Mouse (Mus musculus): ENCODE results near the gene Hspa1b. TPM values are rescaled to one million over a fixed set of nuclear protein-coding genes. Genes with fewer than 3 reads are reported as not detected.
"Not testable (repeated sequence)": the region's sequence is repeated elsewhere in the genome, so short reads cannot be mapped to it uniquely, and the experiment has no call there.

Hspa1b gene
- total RNA-seq (2022): 10 to 100 TPM in 1 of 4 experiments, 1 to 10 TPM in 3; 2.4 to 13.6 (median 3.7) TPM

DNA sequence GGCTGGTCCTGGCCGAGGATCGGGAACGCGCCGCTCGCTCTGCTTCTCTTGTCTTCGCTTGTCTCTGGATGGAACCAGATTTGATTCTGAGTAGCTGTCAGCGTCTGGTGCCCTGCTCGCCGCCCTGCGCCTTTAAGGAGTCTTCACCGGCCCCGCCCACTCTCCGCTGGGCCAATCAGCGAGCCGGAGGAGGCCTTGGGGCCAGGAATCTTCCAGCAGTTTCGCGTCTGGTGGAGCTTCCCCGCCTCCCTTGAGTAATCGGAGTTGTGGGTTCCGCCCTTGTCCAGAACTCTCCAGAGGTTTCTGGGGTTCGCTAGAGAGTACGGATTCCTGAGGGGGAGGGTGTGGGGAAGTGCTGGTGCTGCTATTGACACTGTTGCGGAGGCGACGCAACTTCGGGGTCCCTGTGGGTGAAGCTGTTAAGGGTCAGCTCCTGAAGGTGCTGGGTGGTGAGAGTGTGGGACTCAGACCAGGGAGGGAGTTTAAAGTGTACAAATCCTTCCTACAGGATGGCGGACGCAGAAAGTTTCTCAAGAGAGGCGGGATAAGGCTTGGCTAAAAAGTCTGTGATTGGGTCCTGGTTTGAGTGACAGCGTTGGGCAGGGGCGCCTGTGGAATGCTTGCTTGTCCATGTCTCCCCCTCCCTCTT is at the start of gene Hspa1b:
TSS of gene Hspa1b (minus strand) at position 109 of the 649 bp plus-strand sequence.
- peak; percentile 72 to 80 for DNase-seq (ENCODE audit: low spot score in 2 of 2)

- DNase-seq (ENCODE audit: low spot score in 2 of 2): no peak
These were observed 48.5 kb upstream of the Hspa1b start for GRCm38 (mm10) chr17:35007387-35007991.

DNA sequence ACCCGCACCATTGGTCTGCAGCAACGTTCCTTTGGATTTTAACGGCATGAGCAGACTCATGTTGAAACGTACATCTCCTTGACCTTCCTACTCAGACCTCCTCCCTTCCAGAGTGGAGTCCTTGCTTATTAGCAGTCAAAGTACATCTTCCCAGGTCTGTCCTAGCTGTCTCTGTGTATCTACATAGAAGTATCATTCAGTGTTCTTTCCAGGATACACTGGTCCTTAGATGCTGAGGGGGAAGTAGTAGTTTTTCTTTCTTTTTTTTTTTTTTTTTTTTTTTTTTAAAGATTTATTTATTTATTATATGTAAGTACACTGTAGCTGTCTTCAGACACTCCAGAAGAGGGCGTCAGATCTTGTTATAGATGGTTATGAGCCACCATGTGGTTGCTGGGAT is 46.9 kb upstream of the Hspa1b start:
- not testable (repeated sequence) for DNase-seq (ENCODE audit: low spot score in 2 of 2)

GRCm38 (mm10) chr17:35005158-35005557 is 46.1 kb upstream of the Hspa1b start:
- DNase-seq (ENCODE audit: low spot score in 2 of 2): no peak

DNA sequence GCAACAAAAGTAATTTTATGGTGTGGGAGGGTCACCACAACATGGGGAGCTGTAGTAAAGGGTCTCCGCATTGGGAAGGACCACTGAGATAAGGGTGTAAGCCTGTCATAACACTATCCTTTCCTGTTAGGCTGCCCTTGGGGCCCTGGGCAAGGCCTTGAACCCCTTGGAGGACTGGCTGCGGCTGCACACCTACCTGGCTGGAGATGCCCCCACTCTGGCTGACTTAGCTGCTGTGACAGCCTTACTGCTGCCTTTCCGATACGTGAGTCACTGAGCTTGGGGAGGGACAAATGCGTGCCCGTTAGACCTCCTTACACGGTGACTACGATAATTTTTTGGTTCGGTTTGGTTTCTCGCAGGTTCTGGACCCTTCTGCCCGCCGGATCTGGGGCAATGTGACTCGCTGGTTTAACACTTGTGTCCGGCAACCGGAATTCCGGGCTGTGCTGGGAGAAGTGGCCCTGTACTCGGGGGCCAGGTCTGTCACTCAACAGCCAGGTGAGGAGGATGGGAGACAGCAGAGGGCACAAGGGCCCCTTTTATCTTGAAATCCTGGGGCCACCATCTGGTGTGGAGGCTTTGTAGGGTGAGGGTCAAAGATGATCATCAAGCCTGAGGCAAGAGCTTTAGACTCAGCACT is 45.2 kb upstream of the Hspa1b start:
- DNase-seq (ENCODE audit: low spot score in 2 of 2): no peak

DNA sequence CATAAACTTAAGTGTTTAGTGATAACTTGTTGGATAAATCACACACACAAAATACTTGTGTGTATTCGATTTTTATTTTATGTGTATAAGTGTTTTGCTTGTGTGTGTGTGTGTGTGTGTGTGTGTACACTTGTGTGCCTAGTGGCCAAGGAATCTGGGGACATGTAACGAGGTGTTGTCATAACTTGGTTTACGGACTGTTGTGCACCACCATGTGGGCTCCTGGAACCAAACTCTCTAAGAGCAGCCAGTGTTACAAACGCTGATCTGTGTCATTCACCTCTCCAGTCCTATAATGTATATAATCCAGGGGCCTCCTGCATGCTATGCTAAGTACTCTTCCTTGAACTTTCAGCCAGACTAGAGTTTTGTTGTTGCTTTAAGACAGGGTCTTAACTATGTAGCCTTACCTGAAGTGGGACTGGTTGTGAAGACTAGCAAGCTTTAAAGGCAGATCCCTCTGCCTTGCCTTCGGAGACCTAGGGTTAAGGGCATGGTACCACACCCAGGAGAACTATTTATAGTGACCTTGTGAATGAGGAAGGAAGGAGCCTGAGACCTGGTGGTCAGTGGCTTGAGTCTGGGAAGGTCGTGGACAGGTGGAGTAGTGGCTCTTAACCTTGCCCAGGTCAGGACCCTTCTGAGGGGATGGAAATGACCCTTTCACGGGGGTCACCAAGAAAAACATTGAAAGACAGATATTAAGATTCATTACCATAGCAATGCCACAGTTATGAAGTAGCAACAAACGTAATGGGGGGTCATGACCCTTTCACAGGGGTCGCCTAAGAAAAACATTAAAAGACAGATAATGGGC is 44.2 kb upstream of the Hspa1b start:
- DNase-seq (ENCODE audit: low spot score in 2 of 2): no peak

DNA sequence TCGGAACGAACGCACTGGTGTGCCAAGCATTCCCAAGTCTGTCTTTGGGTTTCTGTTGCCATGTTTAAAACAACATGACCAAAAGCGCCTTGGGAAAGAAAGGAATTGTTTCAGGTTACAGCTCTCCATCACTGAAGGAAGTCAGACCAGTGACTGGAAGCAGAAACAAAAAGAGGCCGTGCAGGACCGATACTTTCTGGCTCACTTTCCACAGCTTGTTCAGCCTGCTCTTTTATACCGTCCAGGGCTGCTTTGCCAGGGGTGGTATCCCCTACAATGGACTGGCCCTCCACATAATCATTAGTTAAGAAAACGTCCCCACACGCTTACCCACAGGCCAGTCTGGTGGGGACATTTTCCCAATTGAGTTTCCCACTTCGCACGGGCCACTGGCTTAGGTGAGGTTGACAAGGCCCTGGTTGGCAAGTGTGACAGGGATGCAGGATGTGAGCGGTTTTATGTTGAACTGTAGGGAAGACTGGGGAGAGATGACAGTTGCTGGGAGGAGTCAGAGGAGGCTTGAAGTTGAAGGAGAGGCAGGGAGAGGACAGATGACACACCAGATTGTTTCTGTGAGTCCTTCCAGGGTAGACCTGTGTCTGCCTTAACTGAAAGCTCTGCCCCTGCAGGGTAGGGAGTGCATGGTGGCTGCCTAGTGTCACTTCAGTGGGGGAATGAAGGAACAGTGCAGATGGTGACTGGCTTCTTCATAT is 43.3 kb upstream of the Hspa1b start:
- no peak for DNase-seq (ENCODE audit: low spot score in 2 of 2)

- no peak for DNase-seq (ENCODE audit: low spot score in 2 of 2)
These were observed 42.6 kb upstream of the Hspa1b start for GRCm38 (mm10) chr17:35001452-35002152.

DNA sequence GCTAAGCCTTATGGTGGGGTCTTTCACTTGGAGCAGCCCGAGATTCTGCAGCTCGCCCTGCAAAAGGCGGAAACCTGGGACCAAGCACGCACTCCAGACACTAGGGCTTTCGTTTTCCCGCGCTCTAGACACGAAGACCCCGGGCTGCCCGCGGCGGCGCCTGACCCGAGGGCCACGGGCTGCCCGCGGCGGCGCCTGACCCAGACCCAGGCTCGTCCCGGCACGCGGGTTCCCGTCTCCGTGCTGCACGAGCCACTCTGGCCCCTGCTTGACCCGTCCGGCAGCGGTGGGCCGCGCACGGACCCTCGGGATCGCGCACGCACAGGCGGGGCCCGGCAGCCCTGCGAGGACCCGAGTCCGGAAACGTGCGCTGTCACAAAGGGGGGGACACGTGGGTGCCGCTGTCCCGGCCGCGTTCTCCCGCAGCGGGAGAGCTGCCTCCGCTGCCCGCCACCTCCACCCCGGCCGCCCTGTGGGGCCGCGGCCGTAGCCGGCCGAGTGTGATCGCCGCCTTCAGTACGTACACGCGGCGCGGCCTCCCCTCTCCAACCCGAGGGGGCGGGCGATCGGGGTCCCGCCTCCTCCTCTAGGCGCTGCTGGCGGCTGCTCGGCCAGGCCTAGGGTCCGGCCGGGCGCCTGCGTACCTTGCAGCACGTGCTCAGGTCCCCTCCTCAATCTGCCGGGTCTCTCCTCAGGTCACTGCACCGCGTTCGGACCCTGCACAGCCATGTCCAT is 41.8 kb upstream of the Hspa1b start, which contains the start of gene Vars:
TSS of gene Vars (plus strand) at position 271 of the 735 bp plus-strand sequence.
- peak; percentile 78 to 79 for DNase-seq (ENCODE audit: low spot score in 2 of 2)

- DNase-seq (ENCODE audit: low spot score in 2 of 2): not testable (repeated sequence)
These were observed 41.1 kb upstream of the Hspa1b start for GRCm38 (mm10) chr17:34999871-35000716.

DNA sequence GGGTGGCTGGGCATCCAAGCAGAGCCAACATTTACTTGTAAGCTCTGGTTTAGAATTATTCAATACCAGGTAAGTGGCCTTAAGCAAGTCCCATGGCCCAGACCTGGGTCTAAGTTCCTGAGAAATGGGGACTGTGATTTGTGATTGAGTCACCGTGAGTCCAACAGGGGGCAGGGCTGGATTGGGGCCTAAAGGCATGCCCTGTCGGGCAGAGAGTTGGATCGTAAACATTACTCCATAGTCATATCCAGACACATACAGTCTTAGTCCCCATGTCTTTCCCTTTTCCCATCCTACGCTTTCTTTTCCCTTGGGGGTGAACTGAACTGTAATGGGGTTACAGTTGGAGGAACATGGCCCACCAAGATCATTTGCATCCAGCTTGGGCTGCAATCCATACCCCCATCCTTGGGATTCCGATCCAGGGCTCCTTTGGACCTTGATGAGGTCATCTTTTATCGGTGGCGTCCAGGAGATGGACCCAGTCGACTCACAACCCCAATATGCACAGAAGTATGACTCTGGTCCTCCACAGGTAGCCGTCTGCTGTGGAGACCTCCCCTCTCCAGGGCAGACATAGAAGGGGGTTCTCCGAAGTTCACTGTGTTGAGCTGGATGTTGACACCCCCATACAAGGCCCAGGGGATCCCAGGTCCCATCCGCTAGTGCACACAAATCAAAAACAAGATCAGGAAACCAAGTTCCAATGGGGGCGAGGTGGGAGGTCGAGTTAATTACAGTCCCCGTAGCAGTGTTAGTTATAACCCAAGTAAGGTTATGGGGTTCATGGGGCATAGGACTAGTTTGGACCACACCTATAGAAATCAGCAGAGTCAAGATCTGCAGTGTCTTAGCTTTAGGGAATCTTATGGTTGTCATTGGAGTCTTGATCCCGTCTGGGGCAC is 39.7 kb upstream of the Hspa1b start:
- no peak for DNase-seq (ENCODE audit: low spot score in 2 of 2)

DNA sequence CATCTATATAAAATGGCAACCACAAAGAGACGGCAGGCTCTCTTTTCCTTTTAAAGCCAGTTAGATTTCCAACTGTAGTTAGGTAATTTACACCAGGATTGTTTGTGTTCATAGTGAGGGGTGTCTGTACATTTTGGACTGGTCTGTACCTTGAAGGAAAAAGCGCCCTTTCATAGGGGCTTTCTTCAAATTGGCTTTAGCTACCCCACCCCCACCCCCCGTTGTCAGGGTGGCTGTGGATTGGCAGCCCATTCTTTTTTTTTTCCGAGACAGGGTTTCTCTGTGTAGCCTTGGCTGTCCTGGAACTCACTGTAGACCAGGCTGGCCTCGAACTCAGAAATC is 38.1 kb upstream of the Hspa1b start:
- no peak for DNase-seq (ENCODE audit: low spot score in 2 of 2)

DNA sequence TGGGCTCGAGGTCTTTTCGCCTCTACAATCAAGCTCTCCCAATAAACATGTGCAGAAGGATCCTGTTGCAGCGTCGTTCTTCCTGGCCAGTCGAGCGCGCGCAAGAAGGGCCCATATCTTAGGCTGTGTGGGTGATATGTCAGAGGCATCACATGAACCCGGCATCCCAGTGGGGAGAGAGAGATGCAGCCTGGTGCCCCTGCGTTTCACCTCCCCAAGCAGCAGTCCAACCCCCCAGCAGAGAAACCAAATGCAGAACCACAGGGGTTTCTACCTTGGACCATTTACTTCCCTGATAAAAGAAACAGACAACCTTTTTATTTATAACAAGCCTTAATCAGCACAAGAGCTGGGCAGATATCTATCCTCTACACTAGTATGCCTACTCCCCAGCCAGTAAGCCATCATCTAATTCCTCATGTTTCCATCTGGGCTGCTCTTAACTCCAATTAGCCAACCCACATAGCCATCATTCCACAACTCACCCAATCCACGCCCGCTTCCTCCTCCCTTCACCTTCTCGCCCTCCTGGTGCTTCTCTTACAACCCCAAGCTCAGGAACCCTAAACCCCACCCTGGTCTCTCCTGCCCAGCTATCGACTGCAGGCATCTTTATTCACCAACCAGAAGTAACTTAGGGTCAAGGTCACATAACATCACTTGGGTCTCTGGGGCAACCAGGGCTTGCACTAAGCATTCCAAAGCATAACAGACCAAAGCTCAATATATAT is 37.5 kb upstream of the Hspa1b start:
- DNase-seq (ENCODE audit: low spot score in 2 of 2): no peak

DNA sequence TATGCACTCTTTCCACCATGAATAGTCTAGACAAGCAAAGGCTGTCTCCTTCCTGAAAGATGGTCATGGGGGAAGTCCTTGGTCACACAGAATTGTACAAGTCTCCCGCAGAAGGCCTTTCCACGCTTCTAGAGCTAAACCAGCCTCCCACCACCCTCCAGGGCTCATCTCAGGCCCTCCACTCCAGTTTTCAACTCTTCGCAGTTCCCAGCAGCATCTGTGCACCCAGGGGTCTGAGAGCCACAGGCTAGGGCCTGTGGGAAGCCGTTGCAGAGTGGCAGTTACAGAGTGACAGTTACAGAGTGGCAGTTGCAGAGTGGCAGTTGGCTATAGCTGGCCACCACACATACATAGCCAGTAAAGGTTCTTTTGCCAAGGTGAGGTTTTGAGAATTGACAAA is 36.9 kb upstream of the Hspa1b start:
- not testable (repeated sequence) for DNase-seq (ENCODE audit: low spot score in 2 of 2)

DNA sequence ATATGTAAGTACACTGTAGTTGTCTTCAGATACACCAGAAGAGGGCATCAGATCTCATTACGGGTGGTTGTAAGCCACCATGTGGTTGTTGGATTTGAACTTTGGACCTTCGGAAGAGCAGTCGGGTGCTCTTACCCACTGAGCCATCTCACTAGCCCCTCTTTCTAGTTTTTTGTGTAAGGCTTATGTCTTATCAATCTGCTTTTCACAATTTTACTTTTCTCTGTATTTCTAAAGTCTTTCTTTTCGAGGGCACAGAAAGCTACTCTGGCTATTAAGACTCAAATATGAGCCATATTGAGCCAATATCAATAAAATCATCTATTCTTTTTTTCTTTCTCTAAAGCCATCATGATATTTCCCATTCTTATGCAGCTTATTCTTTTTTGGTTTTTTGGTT is 36.2 kb upstream of the Hspa1b start:
- not testable (repeated sequence) for DNase-seq (ENCODE audit: low spot score in 2 of 2)

DNA sequence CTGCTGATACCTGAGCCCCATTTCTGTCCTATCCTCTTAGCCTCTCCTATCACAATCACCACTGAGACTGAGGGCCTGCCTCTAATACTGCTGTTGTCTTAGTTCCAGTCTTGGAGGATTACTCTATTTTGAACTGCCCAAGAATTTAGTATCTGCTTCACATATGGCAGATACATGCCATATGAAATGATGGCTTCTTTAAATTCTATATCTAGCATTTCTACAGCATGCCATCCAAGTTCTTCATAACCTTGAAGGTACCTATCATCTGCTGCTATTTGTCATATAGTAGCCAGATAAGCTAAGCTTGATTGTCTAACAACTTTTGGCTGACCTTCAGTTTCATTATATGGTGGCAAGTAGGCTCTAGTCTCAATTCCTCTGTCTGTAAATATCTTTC is 35.7 kb upstream of the Hspa1b start:
- no peak for DNase-seq (ENCODE audit: low spot score in 2 of 2)

DNA sequence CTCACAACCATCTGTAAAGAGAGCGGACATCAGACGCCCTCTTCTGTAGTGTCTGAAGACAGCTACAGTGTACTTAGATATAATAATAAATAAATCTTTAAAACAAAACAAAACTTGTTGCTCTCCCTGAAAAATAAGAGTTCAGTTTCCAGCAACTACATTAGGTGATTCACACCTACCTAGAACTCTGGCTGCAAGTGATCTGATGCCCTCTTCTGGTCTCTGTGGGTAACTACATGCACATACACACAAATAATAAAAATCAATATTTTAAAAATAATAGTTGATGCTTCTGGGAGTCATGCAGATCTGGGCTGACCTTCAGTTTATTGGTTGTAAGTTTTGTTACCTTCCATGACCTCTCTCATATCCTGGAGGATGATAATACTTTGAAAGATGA is 25.2 kb upstream of the Hspa1b start:
- DNase-seq (ENCODE audit: low spot score in 2 of 2): no peak

Measured in gastrocnemius, adult 8-10 months (tissue).